Mouse (Mus musculus) forebrain, embryonic 12.5 days (tissue): ENCODE measurements around the gene Stx6. TPM values are rescaled to one million over a fixed set of nuclear protein-coding genes. Genes with fewer than 3 reads are reported as not detected.

Source experiments
- ATAC-seq: fragments of 200-750 bp; cut with Nextera tagmentation; 2 replicates; pipeline ENCODE4 v1.8.0; 2017; ENCODE audit warnings: moderate TSS enrichment; ENCODE audit not compliant: low FRiP score
- H3K27ac ChIP-seq: fragments of 300-500 bp; sonication (generic); 2 replicates; pipeline ENCODE4 v1.5.1; 2016; ENCODE audit warnings: mild to moderate bottlenecking
- H3K27me3 ChIP-seq: fragments of 300-500 bp; sonication (generic); 2 replicates; pipeline ENCODE4 v1.6.1; 2016; ENCODE audit warnings: mild to moderate bottlenecking
- H3K36me3 ChIP-seq: fragments of 300-500 bp; sonication (generic); replicated peaks from 2 replicates; pipeline ENCODE4 v1.6.1; 2016; ENCODE audit warnings: mild to moderate bottlenecking
- H3K4me1 ChIP-seq: fragments of 300-500 bp; sonication (generic); 2 replicates; pipeline ENCODE4 v1.6.1; 2016
- H3K4me2 ChIP-seq: fragments of 300-500 bp; sonication (generic); 2 replicates; pipeline ENCODE4 v1.6.1; 2016; ENCODE audit warnings: mild to moderate bottlenecking, moderate library complexity
- H3K4me3 ChIP-seq: fragments of 300-500 bp; sonication (generic); replicated peaks from 2 replicates; pipeline ENCODE4 v1.5.1; 2016; ENCODE audit warnings: mild to moderate bottlenecking
- H3K9ac ChIP-seq: fragments of 300-500 bp; sonication (generic); 2 replicates; pipeline ENCODE4 v1.6.1; 2016; ENCODE audit warnings: mild to moderate bottlenecking
- H3K9me3 ChIP-seq: fragments of 300-500 bp; sonication (generic); 2 replicates; pipeline ENCODE4 v1.6.1; 2016
- WGBS: fragments of 180-500 bp; shearing (Covaris S2); methylation state at CpG from one replicate; pipeline ENCODE4 v1.1.7; 2016; 5-methylcytosine and 5-hydroxymethylcytosine counted together
- polyA plus RNA-seq: library from polyadenylated mRNA; unstranded; fragments of >200 nt; fragmentation: Nextera tagmentation; extraction: Ambion mirVana; gene quantifications from 2 replicates; pipeline ENCODE4 v1.2.1, GENCODE M21; 2016

Stx6 gene
- polyA plus RNA-seq, 1 experiment from 2014 or later = 124 TPM

DNA sequence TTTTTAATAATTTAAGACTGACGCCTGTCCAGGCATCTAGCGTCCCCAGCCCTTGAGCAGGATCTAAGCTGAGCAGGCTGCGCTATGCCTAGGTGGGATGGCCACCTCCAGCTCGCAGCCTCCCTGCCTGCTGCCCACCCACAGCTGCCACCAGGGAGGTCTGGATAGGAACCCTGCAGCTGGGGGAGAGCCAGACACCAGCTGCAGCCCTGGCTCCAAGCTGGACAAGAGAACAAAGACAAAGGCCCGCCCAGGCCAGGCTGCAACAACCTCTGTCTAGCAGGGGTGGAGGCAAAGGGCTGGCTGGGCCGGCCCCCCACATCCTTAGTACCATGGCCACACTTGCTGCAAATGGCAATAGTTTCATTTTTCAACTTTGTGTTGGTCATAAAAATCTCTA is 54.0 kb downstream of the Stx6 start:
- ATAC-seq = peak; percentile 64
- Histone ChIP-seq H3K4me2 (peak overlapping the region; percentile 10; the same call in 1 of the 2 replicates), H3K4me3 (no peak overlapping the region), H3K27me3 (no peaks in the 10 kb centered on the region), H3K27ac (peak overlapping the region; percentile 66), H3K9me3 (no peaks in the 10 kb centered on the region), H3K36me3 (peaks cover 3% of the 10 kb centered on the region), H3K4me1 (peaks cover 70% of the 10 kb centered on the region), H3K9ac (peak overlapping the region; percentile 38)
- 5% methylated on average over 6 of the region's 6 CpGs for WGBS

DNA sequence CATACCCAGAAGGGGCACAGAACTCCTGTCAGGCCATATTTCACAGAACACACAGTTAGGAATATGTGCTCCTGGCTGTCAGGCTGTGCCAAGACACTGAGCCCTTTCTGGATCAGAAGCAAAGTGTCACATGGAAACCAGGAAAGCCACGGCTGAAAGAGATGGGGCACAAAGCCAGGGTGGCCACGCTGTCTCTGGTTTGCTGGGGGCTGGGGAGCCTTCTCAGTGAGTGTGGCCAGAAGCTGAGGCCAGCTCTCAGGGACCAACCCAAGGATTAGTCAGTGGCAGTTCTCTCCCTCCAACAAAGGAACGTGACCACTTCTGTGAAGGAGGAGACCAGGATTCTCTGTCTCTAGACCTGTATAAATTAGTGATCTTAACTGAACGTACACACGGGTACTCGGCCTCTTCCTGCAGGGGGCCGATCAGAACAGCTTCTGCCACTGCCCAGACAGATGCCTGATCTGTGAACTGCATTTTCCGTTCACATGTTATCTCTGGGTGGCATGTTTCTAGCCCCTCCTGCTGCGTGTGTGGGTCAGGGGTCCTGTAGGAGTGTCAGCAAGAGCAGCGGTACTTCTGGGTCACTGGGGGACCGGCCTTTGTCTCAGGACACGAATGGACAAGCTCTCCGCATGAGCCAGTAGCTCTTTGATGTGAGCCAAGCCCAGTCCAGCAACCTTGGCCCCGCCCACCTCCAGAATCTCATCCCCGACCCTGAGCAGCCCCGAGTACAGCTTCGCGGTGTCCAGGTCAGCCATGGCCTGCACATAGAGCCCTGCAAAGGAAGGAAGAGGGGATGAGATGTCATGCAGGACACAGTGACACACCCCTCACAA is 54.6 kb downstream of the Stx6 start:
- WGBS = 10% methylated on average over 18 of the region's 18 CpGs
- Histone ChIP-seq H3K36me3 (no peaks in the 10 kb centered on the region), H3K4me2 (peak overlapping the region; percentile 25; the same call in 1 of the 2 replicates), H3K9ac (peak overlapping the region; percentile 21; the same call in 1 of the 2 replicates), H3K27me3 (no peaks in the 10 kb centered on the region), H3K27ac (peak overlapping the region; percentile 66), H3K4me1 (peaks cover 67% of the 10 kb centered on the region), H3K9me3 (no peaks in the 10 kb centered on the region), H3K4me3 (no peak overlapping the region)
- peak; percentile 12; the same call in 1 of the 2 replicates for ATAC-seq

GRCm38 (mm10) chr1:155213912-155214311 is 55.4 kb downstream of the Stx6 start:
- H3K27me3 ChIP-seq = no peaks in the 10 kb centered on the region
- 84% methylated on average over 7 of the region's 7 CpGs for WGBS
- H3K4me1 ChIP-seq = peaks cover 67% of the 10 kb centered on the region
- no peak overlapping the region for H3K4me2 ChIP-seq
- H3K9ac ChIP-seq = no peak overlapping the region
- ATAC-seq = no peak
- no peak overlapping the region for H3K4me3 ChIP-seq
- H3K36me3 ChIP-seq = no peaks in the 10 kb centered on the region
- no peaks in the 10 kb centered on the region for H3K9me3 ChIP-seq
- no peak overlapping the region for H3K27ac ChIP-seq

DNA sequence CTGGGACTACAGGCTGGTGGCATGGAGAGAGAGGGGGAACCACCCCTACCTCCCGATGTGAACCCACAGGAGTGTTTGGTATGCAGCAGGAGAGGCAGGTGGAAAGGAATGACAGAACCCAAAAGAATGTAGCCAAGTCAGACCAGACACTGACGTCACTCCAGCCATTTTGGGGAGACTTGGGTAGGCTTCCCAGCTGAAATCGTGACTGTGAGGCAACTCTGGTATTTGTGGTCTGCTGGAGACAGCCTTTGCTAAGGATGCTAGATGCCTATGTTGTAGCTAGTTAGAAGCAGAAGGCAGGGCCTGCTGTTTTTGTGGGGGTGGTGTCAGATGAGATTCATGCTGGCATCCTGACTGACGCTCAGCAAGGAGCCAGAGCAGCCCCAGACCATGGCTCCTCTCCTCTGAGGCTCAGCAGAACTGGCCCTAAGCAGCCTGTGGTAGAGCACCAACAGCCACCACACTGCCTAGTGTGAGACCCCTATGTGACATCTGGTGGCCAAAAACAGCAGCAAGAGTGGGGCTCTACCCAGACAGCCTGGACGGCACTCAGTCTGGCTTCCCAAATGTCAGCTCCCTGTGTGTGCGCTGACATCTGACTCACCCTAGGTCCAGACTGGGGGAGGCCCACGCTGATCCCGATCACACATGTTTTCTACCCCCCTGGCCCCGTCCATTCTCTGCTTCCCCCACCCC is 56.7 kb downstream of the Stx6 start:
- no peak overlapping the region for H3K4me3 ChIP-seq
- peaks cover 62% of the 10 kb centered on the region for H3K4me1 ChIP-seq
- 0 out of 2 replicates have a peak overlapping the region, but pooled peaks have one; percentile 4 for H3K9ac ChIP-seq
- H3K4me2 ChIP-seq = no peak overlapping the region
- no peak for ATAC-seq
- H3K27me3 ChIP-seq = no peaks in the 10 kb centered on the region
- 59% methylated on average over 9 of the region's 9 CpGs for WGBS
- H3K9me3 ChIP-seq = no peaks in the 10 kb centered on the region
- H3K27ac ChIP-seq = peak overlapping the region; percentile 59; the same call in 1 of the 2 replicates
- H3K36me3 ChIP-seq = no peaks in the 10 kb centered on the region

DNA sequence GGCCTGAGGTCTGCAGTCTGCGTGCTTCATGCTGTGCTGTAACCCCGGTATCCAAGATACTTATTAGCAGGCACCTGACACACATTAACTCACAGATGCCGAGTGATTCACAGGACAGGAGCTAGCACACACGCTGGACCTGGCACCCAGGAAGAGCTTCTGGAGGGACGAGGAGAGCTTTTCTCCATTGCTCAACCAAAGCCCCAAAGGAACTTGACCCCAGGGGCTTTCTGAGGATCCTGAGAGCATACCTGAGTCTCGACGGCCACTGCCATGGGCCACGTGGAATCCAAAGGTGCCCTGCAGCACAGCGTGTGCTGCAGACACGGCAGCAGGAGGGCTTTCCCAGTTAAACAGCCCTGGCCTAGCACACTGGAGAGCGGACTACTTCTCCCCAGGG is 57.8 kb downstream of the Stx6 start:
- Histone ChIP-seq H3K4me1 (peaks cover 62% of the 10 kb centered on the region), H3K36me3 (no peaks in the 10 kb centered on the region), H3K9ac (no peak overlapping the region), H3K4me2 (no peak overlapping the region), H3K27me3 (no peaks in the 10 kb centered on the region), H3K9me3 (no peaks in the 10 kb centered on the region), H3K27ac (no peak overlapping the region), H3K4me3 (no peak overlapping the region)
- no peak for ATAC-seq
- WGBS = 83% methylated on average over 11 of the region's 11 CpGs

GRCm38 (mm10) chr1:155216844-155217243 is 58.3 kb downstream of the Stx6 start:
- Histone ChIP-seq H3K4me1 (peaks cover 62% of the 10 kb centered on the region), H3K4me2 (no peak overlapping the region), H3K9me3 (no peaks in the 10 kb centered on the region), H3K4me3 (no peak overlapping the region), H3K27me3 (no peaks in the 10 kb centered on the region), H3K9ac (no peak overlapping the region), H3K27ac (no peak overlapping the region), H3K36me3 (no peaks in the 10 kb centered on the region)
- no peak for ATAC-seq
- WGBS = 77% methylated on average over 6 of the region's 6 CpGs

- H3K4me1 ChIP-seq = peaks cover 57% of the 10 kb centered on the region
- no peak overlapping the region for H3K4me2 ChIP-seq
Measured at GRCm38 (mm10) chr1:155217865-155218541, 59.5 kb downstream of the Stx6 start.

GRCm38 (mm10) chr1:155218924-155219323 is 60.4 kb downstream of the Stx6 start:
- Histone ChIP-seq H3K4me3 (no peak overlapping the region), H3K4me1 (peaks cover 50% of the 10 kb centered on the region), H3K27ac (no peak overlapping the region), H3K36me3 (no peaks in the 10 kb centered on the region), H3K9me3 (no peaks in the 10 kb centered on the region), H3K27me3 (no peaks in the 10 kb centered on the region), H3K4me2 (no peak overlapping the region), H3K9ac (no peak overlapping the region)
- ATAC-seq = no peak
- 75% methylated on average over 5 of the region's 5 CpGs for WGBS

More at GRCm38 (mm10) chr1:155217865-155218541, 59.5 kb downstream of the Stx6 start:
- Histone ChIP-seq H3K27ac (no peak overlapping the region), H3K36me3 (no peaks in the 10 kb centered on the region), H3K4me3 (no peak overlapping the region), H3K27me3 (no peaks in the 10 kb centered on the region), H3K9me3 (no peaks in the 10 kb centered on the region), H3K9ac (no peak overlapping the region)
- ATAC-seq = peak; percentile 20; the same call in 1 of the 2 replicates
- WGBS = 52% methylated on average over 9 of the region's 9 CpGs

- Histone ChIP-seq H3K27ac (peak overlapping the region; percentile 25), H3K9me3 (no peaks in the 10 kb centered on the region), H3K36me3 (no peaks in the 10 kb centered on the region), H3K4me2 (no peak overlapping the region), H3K27me3 (no peaks in the 10 kb centered on the region), H3K4me1 (peaks cover 30% of the 10 kb centered on the region), H3K9ac (no peak overlapping the region), H3K4me3 (no peak overlapping the region)
- WGBS = 64% methylated on average over 11 of the region's 11 CpGs
- ATAC-seq = no peak
Measured at GRCm38 (mm10) chr1:155222101-155222669, 63.7 kb downstream of the Stx6 start.

- no peak overlapping the region for H3K4me3 ChIP-seq
- no peak overlapping the region for H3K9ac ChIP-seq
- no peak for ATAC-seq
- no peaks in the 10 kb centered on the region for H3K36me3 ChIP-seq
- 91% methylated on average over 6 of the region's 6 CpGs for WGBS
- peaks cover 31% of the 10 kb centered on the region for H3K4me1 ChIP-seq
- no peak overlapping the region for H3K27ac ChIP-seq
- no peaks in the 10 kb centered on the region for H3K27me3 ChIP-seq
- H3K9me3 ChIP-seq = no peaks in the 10 kb centered on the region
- H3K4me2 ChIP-seq = no peak overlapping the region
Measured at GRCm38 (mm10) chr1:155223036-155223435, 64.5 kb downstream of the Stx6 start.

- no peak overlapping the region for H3K4me3 ChIP-seq
- H3K9ac ChIP-seq = no peak overlapping the region
- peaks cover 40% of the 10 kb centered on the region for H3K4me1 ChIP-seq
- no peak overlapping the region; the same call in 1 of the 2 replicates for H3K4me2 ChIP-seq
- H3K27ac ChIP-seq = no peak overlapping the region
- H3K9me3 ChIP-seq = no peaks in the 10 kb centered on the region
- H3K36me3 ChIP-seq = no peaks in the 10 kb centered on the region
- ATAC-seq = peak; percentile 77
- no peaks in the 10 kb centered on the region for H3K27me3 ChIP-seq
- whole genome bisulfite sequencing = 35% methylated on average over 16 of the region's 16 CpGs
Measured at GRCm38 (mm10) chr1:155223849-155224554, 65.5 kb downstream of the Stx6 start.
